Mouse (Mus musculus) megakaryocyte, embryonic 14.5 days (primary cell): ENCODE data around the gene Mast4. TPM values are rescaled to one million over a fixed set of nuclear protein-coding genes. Genes with fewer than 3 reads are reported as not detected.

Source experiments
- H3K27me3 ChIP-seq: replicated peaks from 2 replicates; pipeline ENCODE3; 2012; ENCODE audit warnings: inconsistent platforms
- H3K36me3 ChIP-seq: replicated peaks from 2 replicates; pipeline ENCODE3; 2012; ENCODE audit warnings: low read length, inconsistent platforms, mixed read lengths
- H3K4me1 ChIP-seq: 2 replicates; pipeline ENCODE4 v1.6.1; 2012; ENCODE audit warnings: inconsistent platforms
- H3K4me3 ChIP-seq: replicated peaks from 2 replicates; pipeline ENCODE3; 2012; ENCODE audit warnings: moderate library complexity, mild to moderate bottlenecking, inconsistent platforms
- H3K9me3 ChIP-seq: 2 replicates; pipeline ENCODE4 v1.6.1; 2012; ENCODE audit warnings: inconsistent platforms
- FLI1 ChIP-seq: IDR thresholded peaks from 2 replicates; pipeline ENCODE4 v1.6.1; 2012; ENCODE audit warnings: low read length, inconsistent platforms, mixed read lengths
- GATA1 ChIP-seq: IDR thresholded peaks from 3 replicates; pipeline ENCODE4 v1.6.1; 2012; ENCODE audit warnings: mixed read lengths, low read length, inconsistent platforms, borderline replicate concordance
- polyA plus RNA-seq: library from polyadenylated mRNA; stranded (reverse); fragments of >175 nt; gene quantifications from 2 replicates; pipeline ENCODE4 v1.2.3, GENCODE M21; 2012; ENCODE audit warnings: low replicate concordance; ENCODE audit not compliant: insufficient read depth

Gene Mast4
- polyA plus RNA-seq, 1 experiment = 3.5 TPM

GRCm38 (mm10) chr13:103219999-103220398 lies 114.3 kb downstream of the Mast4 start:
- Histone ChIP-seq H3K36me3 (no peaks in the 10 kb centered on the region), H3K4me3 (no peak overlapping the region), H3K27me3 (no peaks in the 10 kb centered on the region), H3K9me3 (no peaks in the 10 kb centered on the region), H3K4me1 (peaks cover 3% of the 10 kb centered on the region; the same call in 1 of the 2 replicates)
- no peak for TF ChIP-seq FLI1
- TF ChIP-seq GATA1 = no peak

GRCm38 (mm10) chr13:103217486-103217885 lies 116.8 kb downstream of the Mast4 start:
- TF ChIP-seq FLI1 = no peak
- TF ChIP-seq GATA1 = no peak
- peaks cover 4% of the 10 kb centered on the region; the same call in 1 of the 2 replicates for H3K4me1 ChIP-seq

GRCm38 (mm10) chr13:103214506-103214905 lies 119.8 kb downstream of the Mast4 start:
- H3K4me3 ChIP-seq = no peak overlapping the region
- no peaks in the 10 kb centered on the region for H3K36me3 ChIP-seq
- H3K27me3 ChIP-seq = no peaks in the 10 kb centered on the region
- H3K4me1 ChIP-seq = peaks cover 13% of the 10 kb centered on the region
- no peaks in the 10 kb centered on the region for H3K9me3 ChIP-seq
- TF ChIP-seq FLI1 = no peak
- no peak for TF ChIP-seq GATA1

More at GRCm38 (mm10) chr13:103217486-103217885, 116.8 kb downstream of the Mast4 start:
- Histone ChIP-seq H3K9me3 (no peaks in the 10 kb centered on the region), H3K36me3 (no peaks in the 10 kb centered on the region), H3K4me3 (no peak overlapping the region), H3K27me3 (no peaks in the 10 kb centered on the region)

GRCm38 (mm10) chr13:103211953-103212352 lies 122.3 kb downstream of the Mast4 start:
- no peaks in the 10 kb centered on the region for H3K9me3 ChIP-seq
- TF ChIP-seq GATA1 (no peak), FLI1 (no peak)

GRCm38 (mm10) chr13:103211501-103211941 lies 122.8 kb downstream of the Mast4 start:
- H3K36me3 ChIP-seq = no peaks in the 10 kb centered on the region
- H3K4me3 ChIP-seq = peak overlapping the region; percentile 56
- no peak for TF ChIP-seq FLI1
- H3K27me3 ChIP-seq = peaks cover under 1% of the 10 kb centered on the region
- no peaks in the 10 kb centered on the region for H3K9me3 ChIP-seq
- H3K4me1 ChIP-seq = peaks cover 13% of the 10 kb centered on the region

More at GRCm38 (mm10) chr13:103211953-103212352, 122.3 kb downstream of the Mast4 start:
- H3K4me3 ChIP-seq = no peak overlapping the region
- peaks cover 13% of the 10 kb centered on the region for H3K4me1 ChIP-seq
- no peaks in the 10 kb centered on the region for H3K27me3 ChIP-seq
- H3K36me3 ChIP-seq = no peaks in the 10 kb centered on the region

GRCm38 (mm10) chr13:103210746-103211145 lies 123.6 kb downstream of the Mast4 start:
- H3K27me3 ChIP-seq = peaks cover 2% of the 10 kb centered on the region
- H3K4me3 ChIP-seq = no peak overlapping the region
- no peaks in the 10 kb centered on the region for H3K9me3 ChIP-seq
- no peak for TF ChIP-seq GATA1
- no peak for TF ChIP-seq FLI1
- peaks cover 13% of the 10 kb centered on the region for H3K4me1 ChIP-seq
- no peaks in the 10 kb centered on the region for H3K36me3 ChIP-seq

GRCm38 (mm10) chr13:103207199-103207598 lies 127.1 kb downstream of the Mast4 start:
- TF ChIP-seq FLI1 = no peak
- no peak overlapping the region for H3K4me3 ChIP-seq

GRCm38 (mm10) chr13:103206644-103207043 lies 127.7 kb downstream of the Mast4 start:
- TF ChIP-seq GATA1 (no peak), FLI1 (no peak)
- H3K9me3 ChIP-seq = peaks cover 5% of the 10 kb centered on the region; the same call in 1 of the 2 replicates
- peaks cover 4% of the 10 kb centered on the region for H3K4me1 ChIP-seq
- peaks cover 2% of the 10 kb centered on the region for H3K27me3 ChIP-seq
- H3K36me3 ChIP-seq = no peaks in the 10 kb centered on the region
- no peak overlapping the region for H3K4me3 ChIP-seq

More at GRCm38 (mm10) chr13:103207199-103207598, 127.1 kb downstream of the Mast4 start:
- Histone ChIP-seq H3K9me3 (peaks cover 5% of the 10 kb centered on the region; the same call in 1 of the 2 replicates), H3K27me3 (peaks cover 2% of the 10 kb centered on the region), H3K36me3 (no peaks in the 10 kb centered on the region), H3K4me1 (peaks cover 9% of the 10 kb centered on the region)

- no peak overlapping the region for H3K4me3 ChIP-seq
- no peaks in the 10 kb centered on the region for H3K36me3 ChIP-seq
- H3K9me3 ChIP-seq = peaks cover 5% of the 10 kb centered on the region; the same call in 1 of the 2 replicates
- TF ChIP-seq FLI1 (no peak), GATA1 (no peak)
- H3K4me1 ChIP-seq = no peaks in the 10 kb centered on the region
- peaks cover 2% of the 10 kb centered on the region for H3K27me3 ChIP-seq
Observed at GRCm38 (mm10) chr13:103205191-103205590, 129.1 kb downstream of the Mast4 start.

GRCm38 (mm10) chr13:103203376-103203895 lies 130.9 kb downstream of the Mast4 start:
- H3K36me3 ChIP-seq = no peaks in the 10 kb centered on the region
- no peak overlapping the region for H3K4me3 ChIP-seq
- no peak for TF ChIP-seq GATA1
- no peak for TF ChIP-seq FLI1
- H3K27me3 ChIP-seq = peaks cover 2% of the 10 kb centered on the region
- no peaks in the 10 kb centered on the region for H3K4me1 ChIP-seq
- peaks cover 5% of the 10 kb centered on the region; the same call in 1 of the 2 replicates for H3K9me3 ChIP-seq
